Mouse (Mus musculus) myocyte (in vitro differentiated cells): ENCODE measurements at regions not wholly inside any gene's neighbourhood (a gene's known extent, or its start where the extent isn't known, plus 50 kb on each side); places are given as distances from the start of the nearest gene placed in this dataset.

Source experiments
- CEBPB ChIP-seq: IDR thresholded peaks from 2 replicates; pipeline ENCODE4 v1.6.1; 2011; ENCODE audit warnings: mild to moderate bottlenecking, moderate library complexity; ENCODE audit not compliant: poor library complexity, insufficient read depth, severe bottlenecking
- E2F4 ChIP-seq: IDR thresholded peaks from one replicate; pipeline ENCODE4 v1.6.1; 2011; ENCODE audit warnings: mild to moderate bottlenecking, control low read depth, moderate library complexity; ENCODE audit not compliant: insufficient read depth
- MYOD1 ChIP-seq, 3 experiments: IDR thresholded peaks; one replicate each; pipeline ENCODE4 v1.6.1; 2011; ENCODE audit warnings: control low read depth in 2 of 3, low read depth in 2 of 3, mild to moderate bottlenecking in 2 of 3, moderate library complexity in 1 of 3; ENCODE audit not compliant: insufficient read length in 2 of 3, control insufficient read depth in 1 of 3
- MYOG ChIP-seq, 3 experiments: IDR thresholded peaks; one replicate each; pipeline ENCODE4 v1.6.1; 2011; ENCODE audit warnings: control low read depth in 2 of 3, low read depth in 2 of 3, mild to moderate bottlenecking in 2 of 3; ENCODE audit not compliant: insufficient read length in 2 of 3, control insufficient read depth in 1 of 3, insufficient read depth in 1 of 3
- POLR2A ChIP-seq: IDR thresholded peaks from one replicate; pipeline ENCODE4 v1.6.1; 2011; ENCODE audit warnings: low read depth, mild to moderate bottlenecking, control low read depth, moderate library complexity; ENCODE audit not compliant: insufficient read length
- POLR2AphosphoS2 ChIP-seq: IDR thresholded peaks from one replicate; pipeline ENCODE4 v1.6.1; 2011; ENCODE audit warnings: low read depth, control low read depth; ENCODE audit not compliant: insufficient read length
- SRF ChIP-seq: IDR thresholded peaks from one replicate; pipeline ENCODE4 v1.6.1; 2011; ENCODE audit warnings: low read depth; ENCODE audit not compliant: control insufficient read depth, insufficient read length
- TCF12 ChIP-seq: IDR thresholded peaks from one replicate; pipeline ENCODE4 v1.6.1; 2011; ENCODE audit warnings: mild to moderate bottlenecking, control low read depth; ENCODE audit not compliant: poor library complexity, insufficient read depth, severe bottlenecking
- TCF3 ChIP-seq: IDR thresholded peaks from one replicate; pipeline ENCODE4 v1.6.1; 2011; ENCODE audit warnings: low read depth, control low read depth; ENCODE audit not compliant: insufficient read length
- USF1 ChIP-seq: IDR thresholded peaks from one replicate; pipeline ENCODE4 v1.6.1; 2011; ENCODE audit warnings: low read depth, mild to moderate bottlenecking, control low read depth, moderate library complexity

DNA sequence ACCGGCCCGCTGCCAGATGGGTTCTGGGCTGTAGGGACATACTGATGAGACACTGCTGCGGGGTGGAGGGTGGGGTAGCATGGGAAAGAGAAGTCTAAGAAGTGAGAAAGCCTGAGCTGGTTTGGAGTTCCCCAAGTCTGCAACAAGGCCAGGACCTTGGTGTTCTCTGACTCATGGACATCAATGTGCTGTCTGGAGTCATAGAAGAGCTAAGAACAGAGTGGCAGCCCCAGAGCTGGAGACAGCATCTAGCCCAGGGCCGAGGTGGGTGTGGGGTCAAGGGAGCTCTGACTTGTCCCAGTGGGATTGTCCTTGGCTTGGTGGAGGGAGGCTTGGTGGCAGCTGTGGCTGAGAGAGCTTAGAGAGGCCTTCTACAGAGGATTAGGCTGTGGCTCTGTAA is 600.4 kb upstream of the Klhl29 start:
- no peak for TF ChIP-seq POLR2A
- TF ChIP-seq USF1: no peak
- no peak for TF ChIP-seq CEBPB
- TF ChIP-seq E2F4: no peak
- TF ChIP-seq TCF3: no peak
- no peak for TF ChIP-seq POLR2AphosphoS2
- TF ChIP-seq MYOG (IDR thresholded peaks at IDR 0.05; ENCODE audit: control insufficient read depth in 1 of 3, insufficient read depth in 1 of 3, insufficient read length in 2 of 3, low read depth in 2 of 3): no peak
- TF ChIP-seq MYOD1 (IDR thresholded peaks at IDR 0.05; ENCODE audit: control insufficient read depth in 1 of 3, insufficient read length in 2 of 3, low read depth in 2 of 3): no peak
- no peak for TF ChIP-seq SRF
- no peak for TF ChIP-seq TCF12
